Mouse (Mus musculus) MEL (cell line): ENCODE data around the gene Klf9. TPM values are rescaled to one million over a fixed set of nuclear protein-coding genes. Genes with fewer than 3 reads are reported as not detected.

Experiments
- DNase-seq: peaks from one replicate; pipeline ENCODE4 v3.0.0; 2011; ENCODE audit warnings: low read depth, low spot score
- H3K27ac ChIP-seq: 2 replicates; pipeline ENCODE4 v1.5.1; 2012; ENCODE audit warnings: low read depth, mild to moderate bottlenecking, control low read depth, low read length, moderate library complexity; ENCODE audit not compliant: control insufficient read depth
- H3K27me3 ChIP-seq, 2 experiments: fragments of 150-350 bp in 1 of 2; sonication (generic) in 1 of 2; 2 replicates each; pipeline ENCODE4 v1.6.1; 2012; ENCODE audit warnings: low read length in 2 of 2, mild to moderate bottlenecking in 2 of 2, improper control_type of control experiment in 1 of 2, moderate library complexity in 1 of 2; ENCODE audit not compliant: insufficient read depth in 2 of 2, control insufficient read depth in 1 of 2
- H3K36me3 ChIP-seq, 2 experiments: 2 replicates each; pipeline ENCODE4 v1.6.1; 2012 to 2014; ENCODE audit warnings: low read length in 2 of 2, improper control_type of control experiment in 1 of 2, inconsistent platforms in 1 of 2, mild to moderate bottlenecking in 1 of 2; ENCODE audit not compliant: insufficient read depth in 2 of 2, control insufficient read depth in 1 of 2
- H3K4me1 ChIP-seq, 2 experiments: fragments of 150-350 bp in 1 of 2; sonication (generic) in 1 of 2; 2 replicates each; pipeline ENCODE4 v1.6.1; 2012; ENCODE audit warnings: low read length in 2 of 2, improper control_type of control experiment in 1 of 2, mild to moderate bottlenecking in 1 of 2; ENCODE audit not compliant: insufficient read depth in 2 of 2, control insufficient read depth in 1 of 2
- H3K4me3 ChIP-seq, 2 experiments: fragments of 150-350 bp in 1 of 2; sonication (generic) in 1 of 2; 2 replicates each; pipeline ENCODE4 v1.5.1; 2012; ENCODE audit warnings: low read depth in 2 of 2, low read length in 2 of 2, mild to moderate bottlenecking in 2 of 2, moderate library complexity in 2 of 2, control low read depth in 1 of 2, improper control_type of control experiment in 1 of 2; ENCODE audit not compliant: control insufficient read depth in 1 of 2, insufficient read depth in 1 of 2
- H3K79me2 ChIP-seq: 2 replicates; pipeline ENCODE4 v1.6.1; 2012; ENCODE audit warnings: mild to moderate bottlenecking, low read length, moderate library complexity; ENCODE audit not compliant: control insufficient read depth, poor library complexity, insufficient read depth
- H3K9ac ChIP-seq: 2 replicates; pipeline ENCODE4 v1.6.1; 2012; ENCODE audit warnings: low read depth, mild to moderate bottlenecking, control low read depth, low read length, moderate library complexity; ENCODE audit not compliant: control insufficient read depth, poor library complexity, severe bottlenecking
- H3K9me3 ChIP-seq: fragments of 150-350 bp; sonication (generic); replicated peaks from 2 replicates; pipeline ENCODE4 v1.6.1; 2012; ENCODE audit warnings: mild to moderate bottlenecking, low read length, improper control_type of control experiment, moderate library complexity; ENCODE audit not compliant: insufficient read depth
- EP300 ChIP-seq, 2 experiments: IDR thresholded peaks; 2 replicates each; pipeline ENCODE4 v1.6.1; 2011; ENCODE audit warnings: improper control_type of control experiment in 2 of 2, low read length in 2 of 2, low read depth in 1 of 2, mild to moderate bottlenecking in 1 of 2
- JUND ChIP-seq: IDR thresholded peaks from 2 replicates; pipeline ENCODE4 v1.6.1; 2011; ENCODE audit warnings: low read depth, mild to moderate bottlenecking, improper control_type of control experiment, low read length
- KAT2A ChIP-seq: conservative IDR thresholded peaks from 2 replicates; pipeline ENCODE4 v1.6.1; 2012; ENCODE audit warnings: low read depth, low read length, improper control_type of control experiment, inconsistent platforms
- MAFK ChIP-seq: IDR thresholded peaks from 2 replicates; pipeline ENCODE4 v1.6.1; 2011; ENCODE audit warnings: low read depth, mild to moderate bottlenecking, low read length, improper control_type of control experiment, borderline replicate concordance
- MAZ ChIP-seq: IDR thresholded peaks from 2 replicates; pipeline ENCODE4 v1.6.1; 2012; ENCODE audit warnings: low read depth, mild to moderate bottlenecking, inconsistent platforms, low read length, improper control_type of control experiment
- MEF2A ChIP-seq: IDR thresholded peaks from 2 replicates; pipeline ENCODE4 v1.6.1; 2014; ENCODE audit warnings: low read depth, mild to moderate bottlenecking, inconsistent platforms, low read length, improper control_type of control experiment; ENCODE audit not compliant: poor library complexity, insufficient replicate concordance, severe bottlenecking; ENCODE audit errors: extremely low read depth
- MYB ChIP-seq: IDR thresholded peaks from 2 replicates; pipeline ENCODE4 v1.6.1; 2011; ENCODE audit warnings: mild to moderate bottlenecking, low read depth, low read length, improper control_type of control experiment
- MYC ChIP-seq: IDR thresholded peaks from 2 replicates; pipeline ENCODE4 v1.6.1; 2011; ENCODE audit warnings: low read depth, mild to moderate bottlenecking, low read length, improper control_type of control experiment, moderate library complexity
- NELFE ChIP-seq: IDR thresholded peaks from 2 replicates; pipeline ENCODE4 v1.6.1; 2011; ENCODE audit warnings: low read depth, low read length, improper control_type of control experiment
- NRF1 ChIP-seq: IDR thresholded peaks from 2 replicates; pipeline ENCODE4 v1.6.1; 2014; ENCODE audit warnings: low read depth, mild to moderate bottlenecking, inconsistent platforms, low read length, improper control_type of control experiment, moderate library complexity; ENCODE audit not compliant: poor library complexity, insufficient read depth, severe bottlenecking
- POLR2AphosphoS5 ChIP-seq: IDR thresholded peaks from 2 replicates; pipeline ENCODE4 v1.6.1; 2012; ENCODE audit warnings: low read depth, borderline replicate concordance, mild to moderate bottlenecking, inconsistent platforms, low read length, moderate library complexity, mixed read lengths
- RCOR1 ChIP-seq: IDR thresholded peaks from 2 replicates; pipeline ENCODE4 v1.6.1; 2012; ENCODE audit warnings: low read depth, mild to moderate bottlenecking, inconsistent platforms, low read length, improper control_type of control experiment
- SIN3A ChIP-seq: IDR thresholded peaks from 2 replicates; pipeline ENCODE4 v1.6.1; 2012; ENCODE audit warnings: low read length, improper control_type of control experiment, inconsistent platforms
- SMC3 ChIP-seq: IDR thresholded peaks from 2 replicates; pipeline ENCODE4 v1.6.1; 2011; ENCODE audit warnings: low read depth, low read length, improper control_type of control experiment
- TAL1 ChIP-seq: IDR thresholded peaks from 2 replicates; pipeline ENCODE4 v1.6.1; 2012; ENCODE audit warnings: mild to moderate bottlenecking, inconsistent platforms, low read length, moderate library complexity, mixed read lengths
- TBP ChIP-seq: IDR thresholded peaks from 2 replicates; pipeline ENCODE4 v1.8.0; 2011; ENCODE audit warnings: low read depth, low read length, improper control_type of control experiment
- TCF12 ChIP-seq: IDR thresholded peaks from 2 replicates; pipeline ENCODE4 v1.6.1; 2014; ENCODE audit warnings: low read depth, mild to moderate bottlenecking, inconsistent platforms, low read length, improper control_type of control experiment, moderate library complexity
- USF1 ChIP-seq: IDR thresholded peaks from 2 replicates; pipeline ENCODE4 v1.6.1; 2014; ENCODE audit warnings: low read depth, mild to moderate bottlenecking, inconsistent platforms, low read length, improper control_type of control experiment, moderate library complexity
- ZC3H11A ChIP-seq: IDR thresholded peaks from 2 replicates; pipeline ENCODE4 v1.6.1; 2012; ENCODE audit warnings: low read depth, mild to moderate bottlenecking, inconsistent platforms, low read length, improper control_type of control experiment
- polyA plus RNA-seq, 2 experiments: library from polyadenylated mRNA; stranded (reverse) in 1 of 2; unstranded in 1 of 2; fragments of >175 nt in 1 of 2; fragments of >200 nt in 1 of 2; gene quantifications; 2 replicates each; pipeline versions ENCODE4 v1.2.1 to v1.2.4; 2012; ENCODE audit warnings: low replicate concordance in 2 of 2, low read depth in 1 of 2; ENCODE audit not compliant: insufficient read length in 2 of 2, insufficient read depth in 1 of 2, missing spikeins in 1 of 2
- total RNA-seq: library from RNA; depleted of rRNA; stranded (reverse); fragments of 300-350 nt; gene quantifications from 2 replicates; pipeline ENCODE4 v1.2.3, GENCODE M21; 2012

The Klf9 gene
- total and polyA plus RNA-seq, 3 experiments: 0.01 TPM; not detected in 2

DNA sequence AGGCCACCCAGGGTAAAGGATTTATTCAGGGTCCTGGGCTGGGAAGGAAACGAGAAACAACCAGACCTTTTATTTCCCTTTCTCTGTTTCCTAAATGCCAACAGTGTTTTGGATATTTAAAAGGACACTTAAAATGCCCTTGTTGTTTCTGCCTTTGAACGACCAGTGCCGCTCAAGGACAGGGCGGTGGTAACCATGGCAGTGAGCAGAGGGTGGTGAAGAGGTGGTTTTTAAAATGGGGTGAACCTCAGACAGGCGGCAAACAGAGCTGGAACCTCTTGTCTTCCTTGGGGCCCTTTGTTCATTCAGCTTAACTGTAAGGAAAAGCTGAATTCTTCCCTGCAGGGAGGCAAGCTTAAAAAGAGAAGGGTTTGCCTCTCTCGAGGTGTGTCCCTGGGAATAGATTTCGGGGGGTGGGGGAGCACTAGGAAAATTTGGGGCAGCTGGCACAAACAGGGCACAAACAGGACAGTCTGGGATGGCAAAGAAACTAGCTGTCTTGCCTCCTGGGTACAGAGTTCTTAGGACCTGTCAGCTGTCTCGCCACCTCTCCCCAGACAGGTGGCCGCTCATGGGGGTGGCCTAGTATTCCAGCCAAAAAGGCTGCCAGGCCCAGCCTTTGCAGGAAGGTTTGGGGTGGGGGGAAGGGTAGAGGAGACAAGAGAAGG, 7.5 kb upstream of the Klf9 start:
- H3K27ac ChIP-seq: no peak overlapping the region

DNA sequence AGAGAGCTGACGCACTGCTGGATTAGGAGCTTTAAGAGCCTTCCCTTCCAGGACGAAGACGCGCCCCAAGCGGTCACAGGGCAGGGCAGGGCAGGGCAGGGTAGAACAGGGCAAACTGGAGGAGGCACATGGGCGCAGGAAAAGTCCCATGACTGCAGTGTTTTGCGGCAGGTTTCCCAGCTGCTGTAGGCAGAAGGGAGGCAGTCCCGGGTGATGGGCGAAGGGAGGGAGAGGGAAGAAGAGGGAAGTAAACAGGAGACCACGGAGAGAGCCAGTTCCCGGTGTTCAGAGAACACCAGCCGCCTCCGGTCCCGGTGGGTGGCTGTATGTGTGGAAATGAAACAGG, 7.0 kb upstream of the Klf9 start:
- DNase-seq: no peak
- Histone ChIP-seq H3K9me3 (no peaks in the 10 kb centered on the region), H3K4me1 (no peaks in the 10 kb centered on the region), H3K9ac (no peak overlapping the region), H3K4me3 (no peak overlapping the region), H3K79me2 (no peaks in the 10 kb centered on the region), H3K36me3 (no peaks in the 10 kb centered on the region), H3K27me3 (no peaks in the 10 kb centered on the region), H3K27ac (no peak overlapping the region)
- TF ChIP-seq JUND (no peak), USF1 (no peak), MYC (no peak), TCF12 (no peak)

More for the DNA sequence above, 7.5 kb upstream of the Klf9 start:
- DNase-seq: no peak
- Histone ChIP-seq H3K9me3 (no peaks in the 10 kb centered on the region), H3K36me3 (no peaks in the 10 kb centered on the region), H3K4me3 (no peak overlapping the region)
- TF ChIP-seq MYB: no peak
- no peak for TF ChIP-seq MAZ
- TF ChIP-seq SMC3: no peak
- no peak for TF ChIP-seq POLR2AphosphoS5
- TF ChIP-seq NELFE: no peak
- no peak for TF ChIP-seq NRF1
- no peak for TF ChIP-seq RCOR1
- TF ChIP-seq ZC3H11A: no peak
- no peak for TF ChIP-seq TBP
- TF ChIP-seq MAFK: no peak
- no peak for TF ChIP-seq MEF2A
- TF ChIP-seq EP300 (IDR thresholded peaks at IDR 0.05; ENCODE audit: low read depth in 1 of 2, low read length in 2 of 2): no peak
- no peak for TF ChIP-seq MYC
- TF ChIP-seq KAT2A: no peak
- no peak for TF ChIP-seq SIN3A
- TF ChIP-seq TAL1: no peak
- no peak for TF ChIP-seq USF1
- TF ChIP-seq, all 39 proteins: peak for 0
- Histone ChIP-seq H3K9ac (no peak overlapping the region), H3K4me1 (no peaks in the 10 kb centered on the region), H3K27me3 (no peaks in the 10 kb centered on the region), H3K79me2 (no peaks in the 10 kb centered on the region)
